ENCODE assay signal across 11 mouse cellular contexts in the genomic region with DNA sequence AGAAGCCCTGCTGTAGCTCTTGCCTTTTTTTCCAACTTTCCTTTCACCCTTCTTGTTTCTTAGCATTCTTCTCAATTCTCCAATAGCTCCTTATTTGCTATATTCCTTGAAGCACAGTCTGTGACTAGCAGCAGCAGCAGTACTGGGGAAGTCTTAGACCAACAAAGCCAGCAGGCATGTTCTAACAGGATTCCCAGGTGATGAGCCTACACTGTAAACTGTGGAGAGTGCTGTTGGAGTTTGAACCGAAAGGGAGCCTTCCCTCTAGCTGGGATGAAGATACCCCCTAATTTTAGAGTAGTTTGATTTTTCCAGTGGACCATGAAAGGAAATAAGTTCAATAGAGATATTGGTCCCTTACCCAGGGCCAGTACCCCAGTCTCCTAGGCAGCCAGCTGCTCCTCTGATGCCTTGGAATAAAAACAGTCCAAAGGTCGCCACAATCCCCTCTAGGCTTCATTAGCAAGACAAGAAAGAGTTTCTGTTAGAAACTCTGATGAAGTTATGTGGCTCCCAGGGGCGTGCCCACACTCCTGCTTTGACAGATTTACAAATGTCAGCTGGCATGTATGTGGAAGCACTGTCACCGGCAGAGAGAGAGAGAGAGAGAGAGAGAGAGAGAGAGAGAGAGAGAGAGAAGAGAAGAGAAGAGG. TPM values are rescaled to one million over a fixed set of nuclear protein-coding genes. Genes with fewer than 3 reads are reported as not detected.
A peak's percentile ranks its signal among the peaks of the same experiment; 100 is the strongest.
DNase-seq lines count a peak whose midpoint lies in the region; ATAC-seq lines count a peak whose summit lies in the region.
"Had no signal": no experiment of that assay in that cellular context is flagged by ENCODE, and none has a peak within 500 bp of the region (broad histone marks: within the 10 kb centered on the region; RNA-seq: fewer than 3 reads in every experiment).

No protein-coding gene starts in this region.

- no peak; the same call in 1 of the 2 replicates for ATAC-seq in kidney, embryonic 16.5 days (ENCODE audit: low FRiP score, low TSS enrichment)
- 0 out of 2 replicates have a peak, but pooled peaks have one; percentile 14 for ATAC-seq in hindbrain, embryonic 14.5 days (ENCODE audit: low FRiP score)
- ATAC-seq in neural tube, embryonic 14.5 days (ENCODE audit: low read depth): peak; percentile 56; the same call in 1 of the 2 replicates

- WGBS in kidney, embryonic 16.5 days: 22% methylated on average over 3 of the region's 4 CpGs
- WGBS in hindbrain, embryonic 14.5 days: 11% methylated on average over 4 of the region's 4 CpGs
- WGBS in neural tube, embryonic 14.5 days: 8% methylated on average over 3 of the region's 4 CpGs

- H3K4me2 ChIP-seq in kidney, embryonic 16.5 days (replicated peaks; ENCODE audit: low read depth, low read length): no peak overlapping the region
- no peak overlapping the region for H3K4me2 ChIP-seq in hindbrain, embryonic 14.5 days (replicated peaks)
- no peak overlapping the region for H3K4me2 ChIP-seq in neural tube, embryonic 14.5 days (ENCODE audit: low read depth, low read length)

- no peak overlapping the region for H3K9ac ChIP-seq in kidney, embryonic 16.5 days (replicated peaks; ENCODE audit: low read length)
- H3K9ac ChIP-seq in hindbrain, embryonic 14.5 days: no peak overlapping the region
- no peak overlapping the region for H3K9ac ChIP-seq in neural tube, embryonic 14.5 days (replicated peaks; ENCODE audit: low read depth, low read length)

- no peak for DNase-seq in kidney, adult 9 months
- peak; percentile 72 for DNase-seq in embryo, embryonic 10.5 days (ENCODE audit: low spot score)
- no peak for DNase-seq in hindbrain, embryonic 14.5 days (ENCODE audit: low spot score)
- DNase-seq in adrenal gland, adult 2 months: no peak
- DNase-seq in urinary bladder, postnatal 25 days (ENCODE audit: low spot score): no peak
- DNase-seq: cerebellum, adult 9-11 months; thymus, adult 2 months had no signal

- no peaks in the 10 kb centered on the region for H3K27me3 ChIP-seq in kidney, embryonic 16.5 days (ENCODE audit: insufficient read depth, low read length)
- no peaks in the 10 kb centered on the region for H3K27me3 ChIP-seq in hindbrain, embryonic 14.5 days (ENCODE audit: control insufficient read depth, insufficient read depth, low read length)
- H3K27me3 ChIP-seq in neural tube, embryonic 14.5 days (ENCODE audit: control insufficient read depth, insufficient read depth, low read length): no peaks in the 10 kb centered on the region

- H3K9me3 ChIP-seq in kidney, embryonic 16.5 days (ENCODE audit: low read length): peaks cover 3% of the 10 kb centered on the region; the same call in 1 of the 2 replicates
- H3K9me3 ChIP-seq in hindbrain, embryonic 14.5 days (ENCODE audit: control insufficient read depth, low read length): peaks cover 14% of the 10 kb centered on the region
- no peaks in the 10 kb centered on the region for H3K9me3 ChIP-seq in neural tube, embryonic 14.5 days (ENCODE audit: control insufficient read depth, low read length)

- H3K4me1 ChIP-seq in kidney, embryonic 16.5 days (ENCODE audit: insufficient read depth, low read length): no peaks in the 10 kb centered on the region
- H3K4me1 ChIP-seq in hindbrain, embryonic 14.5 days (replicated peaks; ENCODE audit: control insufficient read depth, insufficient read depth, low read length): no peaks in the 10 kb centered on the region; the same call in 1 of the 2 replicates
- peaks cover 4% of the 10 kb centered on the region; the same call in 1 of the 2 replicates for H3K4me1 ChIP-seq in neural tube, embryonic 14.5 days (ENCODE audit: control insufficient read depth, insufficient read depth, low read length)
- H3K4me1 ChIP-seq: megakaryocyte, embryonic 14.5 days had no signal

- no peak overlapping the region for H3K4me3 ChIP-seq in kidney, embryonic 16.5 days (ENCODE audit: low read length)
- H3K4me3 ChIP-seq in hindbrain, embryonic 14.5 days (replicated peaks; ENCODE audit: low read length): no peak overlapping the region
- no peak overlapping the region for H3K4me3 ChIP-seq in neural tube, embryonic 14.5 days (ENCODE audit: low read depth, low read length)
- H3K4me3 ChIP-seq: erythroblast, embryonic 14.5 days; megakaryocyte, embryonic 14.5 days had no signal

- no peaks in the 10 kb centered on the region for H3K36me3 ChIP-seq in kidney, embryonic 16.5 days (ENCODE audit: insufficient read depth, low read length)
- H3K36me3 ChIP-seq in hindbrain, embryonic 14.5 days (replicated peaks; ENCODE audit: control insufficient read depth, insufficient read depth): no peaks in the 10 kb centered on the region
- H3K36me3 ChIP-seq in neural tube, embryonic 14.5 days (ENCODE audit: control insufficient read depth, insufficient read depth, low read length): no peaks in the 10 kb centered on the region

- peak overlapping the region; percentile 44; the same call in 1 of the 2 replicates for H3K27ac ChIP-seq in kidney, embryonic 16.5 days (ENCODE audit: low read length)
- no peak overlapping the region for H3K27ac ChIP-seq in hindbrain, embryonic 14.5 days
- H3K27ac ChIP-seq in neural tube, embryonic 14.5 days (ENCODE audit: low read depth, low read length): no peak overlapping the region

RNA-seq across cellular contexts. Expression of a gene that starts 46.7 kb away (rescaled TPM):
- 26.5 and 29.1 TPM in 2 replicates for polyA plus RNA-seq in kidney, embryonic 16.5 days (2015; fragmentation: Nextera tagmentation; extraction: Ambion mirVana)
- polyA plus RNA-seq in hindbrain, embryonic 14.5 days (2014; fragmentation: Nextera tagmentation; extraction: Ambion mirVana): 4.7 and 5.6 TPM in 2 replicates
- 2.0 and 6.0 TPM in 2 replicates for polyA plus RNA-seq in neural tube, embryonic 14.5 days (2014; fragmentation: Nextera tagmentation; extraction: Ambion mirVana)
- 10 to 100 TPM; 18.5 to 33.4 TPM for total RNA-seq in adrenal gland, adult 2 months (2021)
- 32.7 and 36.2 TPM in 2 replicates for polyA plus RNA-seq in adrenal gland, adult 2 months (2012; rRNA removed)
- polyA plus RNA-seq: erythroblast, embryonic 14.5 days had no signal
